Mouse (Mus musculus): ENCODE results near the gene Sos2. TPM values are rescaled to one million over a fixed set of nuclear protein-coding genes. Genes with fewer than 3 reads are reported as not detected.

Sos2 gene
- total and polyA plus RNA-seq, 3 experiments: 11.6 to 123 (median 39.9) TPM

DNA sequence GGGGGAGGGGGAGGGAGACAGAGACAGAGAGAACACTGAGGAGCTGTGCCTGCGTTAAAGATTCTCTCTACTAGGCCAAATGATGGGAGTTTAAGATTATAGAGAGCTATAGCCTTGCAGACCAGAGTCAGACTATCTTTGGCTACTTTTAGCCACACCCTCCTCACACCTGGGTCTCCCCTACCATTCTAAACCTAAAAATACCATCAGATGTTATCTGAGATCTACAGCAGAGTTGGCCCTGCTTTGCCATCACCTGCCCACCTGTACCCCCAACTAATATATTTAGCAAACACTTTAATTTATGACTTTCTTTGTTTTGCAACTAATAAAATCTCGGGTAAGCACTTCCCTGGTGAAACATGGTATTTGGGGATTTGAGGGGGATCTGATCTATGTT, 137.1 kb downstream of the Sos2 start:
- Histone ChIP-seq H3K27me3 (ENCODE audit: insufficient read depth, low read length) (peaks cover 13% of the 10 kb centered on the region; the same call in 1 of the 2 replicates), H3K36me3 (replicated peaks) (no peaks in the 10 kb centered on the region), H3K4me3 (ENCODE audit: low read depth, low read length) (no peak overlapping the region), H3K4me1 (ENCODE audit: insufficient read depth, low read depth, low read length) (no peaks in the 10 kb centered on the region), H3K9me3 (replicated peaks) (no peaks in the 10 kb centered on the region)
- TF ChIP-seq POLR2AphosphoS5 (IDR thresholded peaks at IDR 0.05; ENCODE audit: insufficient replicate concordance, low read depth, low read length) (no peak), GATA1 (IDR thresholded peaks at IDR 0.05; ENCODE audit: borderline replicate concordance, low read length) (no peak), GATA2 (IDR thresholded peaks at IDR 0.05; ENCODE audit: borderline replicate concordance, low read depth, low read length) (no peak), CTCF (IDR thresholded peaks at IDR 0.05; ENCODE audit: low read depth, low read length) (no peak), TAL1 (conservative IDR thresholded peaks at IDR 0.05; ENCODE audit: low read depth, low read length) (no peak)
- DNase-seq (ENCODE audit: low spot score): no peak
- no peak for ATAC-seq (ENCODE audit: extremely low read depth, insufficient number of reproducible peaks, low FRiP score, poor library complexity, severe bottlenecking)

DNA sequence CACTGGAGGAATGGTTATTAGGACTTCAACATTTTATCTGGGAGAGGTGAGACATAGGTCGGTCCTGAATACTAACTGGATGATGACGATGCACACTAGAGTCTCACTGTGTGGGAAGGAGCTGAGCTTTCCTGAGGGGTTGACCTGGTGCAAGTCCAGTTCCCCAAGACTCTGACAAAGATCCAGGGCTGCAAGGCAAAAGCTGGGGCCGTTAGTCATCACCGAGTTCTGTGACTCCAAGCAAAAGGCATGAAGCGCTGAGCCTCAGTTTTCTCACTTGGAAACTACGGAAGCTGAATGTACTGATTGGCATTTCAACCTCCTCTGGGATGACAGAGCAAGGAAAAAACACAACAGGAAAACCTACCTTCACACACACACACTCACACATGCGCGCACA, 139.3 kb downstream of the Sos2 start:
- TF ChIP-seq POLR2AphosphoS5 (IDR thresholded peaks at IDR 0.05; ENCODE audit: insufficient replicate concordance, low read depth, low read length) (no peak), CTCF (IDR thresholded peaks at IDR 0.05; ENCODE audit: low read depth, low read length) (no peak), GATA2 (IDR thresholded peaks at IDR 0.05; ENCODE audit: borderline replicate concordance, low read depth, low read length) (no peak), TAL1 (conservative IDR thresholded peaks at IDR 0.05; ENCODE audit: low read depth, low read length) (no peak), GATA1 (IDR thresholded peaks at IDR 0.05; ENCODE audit: borderline replicate concordance, low read length) (no peak)
- Histone ChIP-seq H3K9me3 (replicated peaks) (no peaks in the 10 kb centered on the region), H3K27me3 (ENCODE audit: insufficient read depth, low read length) (peaks cover 33% of the 10 kb centered on the region), H3K4me3 (ENCODE audit: low read depth, low read length) (no peak overlapping the region), H3K36me3 (replicated peaks) (no peaks in the 10 kb centered on the region), H3K4me1 (ENCODE audit: insufficient read depth, low read depth, low read length) (no peaks in the 10 kb centered on the region)
- ATAC-seq (ENCODE audit: extremely low read depth, insufficient number of reproducible peaks, low FRiP score, poor library complexity, severe bottlenecking) (no peak), DNase-seq (ENCODE audit: low spot score) (no peak)

DNA sequence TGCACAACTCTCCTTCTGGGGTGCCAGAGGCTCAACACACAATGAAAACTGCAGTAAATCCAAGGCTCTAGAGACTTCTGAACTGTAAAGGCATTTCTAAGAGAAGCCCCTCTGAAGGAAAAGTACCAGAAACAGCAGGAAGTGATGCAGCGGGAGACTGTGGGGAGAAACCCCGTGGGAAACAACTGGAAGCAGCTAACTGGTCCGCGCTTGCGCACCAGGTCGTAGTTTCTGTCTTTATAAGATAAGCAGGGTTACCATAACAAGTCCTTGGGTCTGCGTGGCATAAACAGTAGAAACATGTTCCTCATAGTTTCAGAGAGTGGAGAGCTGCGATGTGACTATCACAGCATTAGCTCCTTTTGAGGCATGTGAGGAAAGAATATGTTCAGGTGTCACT, 140.0 kb downstream of the Sos2 start:
- Histone ChIP-seq H3K36me3 (replicated peaks) (no peaks in the 10 kb centered on the region), H3K4me1 (ENCODE audit: insufficient read depth, low read depth, low read length) (no peaks in the 10 kb centered on the region), H3K27me3 (ENCODE audit: insufficient read depth, low read length) (peaks cover 37% of the 10 kb centered on the region), H3K4me3 (ENCODE audit: low read depth, low read length) (no peak overlapping the region), H3K9me3 (replicated peaks) (no peaks in the 10 kb centered on the region)
- TF ChIP-seq CTCF (IDR thresholded peaks at IDR 0.05; ENCODE audit: low read depth, low read length) (no peak), POLR2AphosphoS5 (IDR thresholded peaks at IDR 0.05; ENCODE audit: insufficient replicate concordance, low read depth, low read length) (no peak), GATA1 (IDR thresholded peaks at IDR 0.05; ENCODE audit: borderline replicate concordance, low read length) (no peak), GATA2 (IDR thresholded peaks at IDR 0.05; ENCODE audit: borderline replicate concordance, low read depth, low read length) (no peak), TAL1 (conservative IDR thresholded peaks at IDR 0.05; ENCODE audit: low read depth, low read length) (no peak)
- DNase-seq (ENCODE audit: low spot score): no peak
- no peak for ATAC-seq (ENCODE audit: extremely low read depth, insufficient number of reproducible peaks, low FRiP score, poor library complexity, severe bottlenecking)

- Histone ChIP-seq H3K36me3 (replicated peaks) (no peaks in the 10 kb centered on the region), H3K4me1 (ENCODE audit: insufficient read depth, low read depth, low read length) (no peaks in the 10 kb centered on the region), H3K27me3 (ENCODE audit: insufficient read depth, low read length) (peaks cover 47% of the 10 kb centered on the region), H3K4me3 (ENCODE audit: low read depth, low read length) (no peak overlapping the region), H3K9me3 (replicated peaks) (no peaks in the 10 kb centered on the region)
- DNase-seq (ENCODE audit: low spot score) (no peak), ATAC-seq (ENCODE audit: extremely low read depth, insufficient number of reproducible peaks, low FRiP score, poor library complexity, severe bottlenecking) (no peak)
- TF ChIP-seq POLR2AphosphoS5 (IDR thresholded peaks at IDR 0.05; ENCODE audit: insufficient replicate concordance, low read depth, low read length) (no peak), GATA2 (IDR thresholded peaks at IDR 0.05; ENCODE audit: borderline replicate concordance, low read depth, low read length) (no peak), CTCF (IDR thresholded peaks at IDR 0.05; ENCODE audit: low read depth, low read length) (no peak), TAL1 (conservative IDR thresholded peaks at IDR 0.05; ENCODE audit: low read depth, low read length) (no peak), GATA1 (IDR thresholded peaks at IDR 0.05; ENCODE audit: borderline replicate concordance, low read length) (no peak)
These were observed 142.3 kb downstream of the Sos2 start for GRCm38 (mm10) chr12:69539353-69539752.

DNA sequence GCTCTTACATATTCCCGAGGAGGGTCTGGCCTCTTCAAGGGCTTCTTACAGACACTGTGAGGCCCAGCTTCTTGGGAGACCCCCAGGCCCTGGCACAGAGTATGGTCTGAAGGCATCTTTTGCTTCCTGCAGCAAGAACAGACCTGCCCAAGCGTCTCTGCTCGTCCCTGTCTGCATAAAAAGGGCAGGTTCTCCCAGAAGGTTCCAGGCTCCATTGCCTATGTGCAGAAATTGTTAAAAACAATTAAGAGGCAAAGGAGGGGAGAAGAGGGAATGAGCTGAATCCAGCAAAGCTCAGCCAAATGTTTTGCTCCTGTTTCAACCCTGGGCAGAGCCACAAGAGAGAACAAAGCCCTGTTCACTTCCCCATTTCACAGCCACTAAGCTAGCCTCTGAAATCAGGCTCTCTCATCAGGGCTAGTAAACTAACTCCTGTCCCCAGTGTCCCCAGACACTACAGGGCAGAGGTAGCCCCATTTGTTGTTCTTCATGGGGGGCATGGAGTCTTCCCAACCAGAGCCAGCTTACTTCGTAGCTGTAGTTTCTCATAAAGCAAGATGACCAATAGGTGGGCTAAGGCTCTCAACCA, 143.2 kb downstream of the Sos2 start:
- ATAC-seq (ENCODE audit: extremely low read depth, insufficient number of reproducible peaks, low FRiP score, poor library complexity, severe bottlenecking): peak; percentile 24; the same call in 1 of the 2 replicates
- Histone ChIP-seq H3K36me3 (replicated peaks) (no peaks in the 10 kb centered on the region), H3K27me3 (ENCODE audit: insufficient read depth, low read length) (peaks cover 47% of the 10 kb centered on the region), H3K4me3 (ENCODE audit: low read depth, low read length) (no peak overlapping the region), H3K4me1 (ENCODE audit: insufficient read depth, low read depth, low read length) (no peaks in the 10 kb centered on the region), H3K9me3 (replicated peaks) (no peaks in the 10 kb centered on the region)
- no peak for DNase-seq (ENCODE audit: low spot score)
- TF ChIP-seq GATA1 (IDR thresholded peaks at IDR 0.05; ENCODE audit: borderline replicate concordance, low read length) (no peak), GATA2 (IDR thresholded peaks at IDR 0.05; ENCODE audit: borderline replicate concordance, low read depth, low read length) (no peak), TAL1 (conservative IDR thresholded peaks at IDR 0.05; ENCODE audit: low read depth, low read length) (no peak), POLR2AphosphoS5 (IDR thresholded peaks at IDR 0.05; ENCODE audit: insufficient replicate concordance, low read depth, low read length) (no peak), CTCF (IDR thresholded peaks at IDR 0.05; ENCODE audit: low read depth, low read length) (no peak)

- peaks cover 49% of the 10 kb centered on the region for H3K27me3 ChIP-seq (ENCODE audit: insufficient read depth, low read length)
- H3K4me3 ChIP-seq (ENCODE audit: low read depth, low read length): no peak overlapping the region
- no peaks in the 10 kb centered on the region for H3K36me3 ChIP-seq (replicated peaks)
- DNase-seq (ENCODE audit: low spot score): no peak
- H3K4me1 ChIP-seq (ENCODE audit: insufficient read depth, low read depth, low read length): no peaks in the 10 kb centered on the region
- TF ChIP-seq POLR2AphosphoS5 (IDR thresholded peaks at IDR 0.05; ENCODE audit: insufficient replicate concordance, low read depth, low read length) (no peak), CTCF (IDR thresholded peaks at IDR 0.05; ENCODE audit: low read depth, low read length) (no peak), TAL1 (conservative IDR thresholded peaks at IDR 0.05; ENCODE audit: low read depth, low read length) (no peak)
- H3K9me3 ChIP-seq (replicated peaks): no peaks in the 10 kb centered on the region
- ATAC-seq (ENCODE audit: extremely low read depth, insufficient number of reproducible peaks, low FRiP score, poor library complexity, severe bottlenecking): no peak
These were observed 143.8 kb downstream of the Sos2 start for GRCm38 (mm10) chr12:69537675-69538361.

Data from G1E (cell line).